Mouse (Mus musculus) thymus, postnatal 14 days (tissue): ENCODE measurements at regions not wholly inside any gene's neighbourhood (a gene's known extent, or its start where the extent isn't known, plus 50 kb on each side); places are given as distances from the start of the nearest gene placed in this dataset.
"Not testable (repeated sequence)": the region's sequence is repeated elsewhere in the genome, so short reads cannot be mapped to it uniquely, and the experiment has no call there.

Experiments used
- DNase-seq: peaks from one replicate; pipeline ENCODE4 v3.0.0; 2021

- peak; percentile 49 for DNase-seq
Observed at GRCm38 (mm10) chr12:56058463-56058862, 222.3 kb downstream of the Brms1l start.

GRCm38 (mm10) chr12:56055382-56055781, 219.3 kb downstream of the Brms1l start:
- DNase-seq, result no peak

- no peak for DNase-seq
Observed at GRCm38 (mm10) chr12:56046050-56046449, 209.9 kb downstream of the Brms1l start.

- no peak for DNase-seq
Observed at GRCm38 (mm10) chr12:56020954-56021514, 184.9 kb downstream of the Brms1l start.

GRCm38 (mm10) chr12:56020547-56020946, 184.4 kb downstream of the Brms1l start:
- no peak for DNase-seq

GRCm38 (mm10) chr12:56009976-56010375, 173.9 kb downstream of the Brms1l start:
- no peak for DNase-seq

GRCm38 (mm10) chr12:56005846-56006245, 169.7 kb downstream of the Brms1l start:
- no peak for DNase-seq

- DNase-seq, result no peak
Observed at GRCm38 (mm10) chr12:56005321-56005720, 169.2 kb downstream of the Brms1l start.

GRCm38 (mm10) chr12:56004479-56004878, 168.4 kb downstream of the Brms1l start:
- no peak for DNase-seq

GRCm38 (mm10) chr12:56003561-56003960, 167.4 kb downstream of the Brms1l start:
- no peak for DNase-seq

GRCm38 (mm10) chr12:55996585-55997377, 160.7 kb downstream of the Brms1l start:
- no peak for DNase-seq

- no peak for DNase-seq
Observed at GRCm38 (mm10) chr12:55983565-55984351, 147.6 kb downstream of the Brms1l start.

GRCm38 (mm10) chr12:55983128-55983527, 147.0 kb downstream of the Brms1l start:
- DNase-seq, result no peak

GRCm38 (mm10) chr12:55974262-55974661, 138.1 kb downstream of the Brms1l start:
- no peak for DNase-seq

- DNase-seq, result not testable (repeated sequence)
Observed at GRCm38 (mm10) chr12:55959319-55959718, 123.2 kb downstream of the Brms1l start.

- DNase-seq, result no peak
Observed at GRCm38 (mm10) chr12:55940566-55940965, 104.4 kb downstream of the Brms1l start.

- DNase-seq, result no peak
Observed at GRCm38 (mm10) chr12:55939281-55940142, 103.4 kb downstream of the Brms1l start.

- no peak for DNase-seq
Observed at GRCm38 (mm10) chr12:55934172-55934571, 98.0 kb downstream of the Brms1l start.

- no peak for DNase-seq
Observed at GRCm38 (mm10) chr12:55933417-55933816, 97.3 kb downstream of the Brms1l start.

GRCm38 (mm10) chr12:55930468-55930867, 94.3 kb downstream of the Brms1l start:
- no peak for DNase-seq

GRCm38 (mm10) chr12:55926974-55927321, 90.8 kb downstream of the Brms1l start:
- no peak for DNase-seq

- no peak for DNase-seq
Observed at GRCm38 (mm10) chr12:55926276-55926973, 90.3 kb downstream of the Brms1l start.
